Mouse (Mus musculus): ENCODE results near the gene Satb1. TPM values are rescaled to one million over a fixed set of nuclear protein-coding genes. Genes with fewer than 3 reads are reported as not detected.

The Satb1 gene
- polyA plus RNA-seq, 1 experiment = 2.7 TPM

GRCm38 (mm10) chr17:51687226-51687625 is 145.9 kb downstream of the Satb1 start:
- WGBS = 87% methylated on average over 4 of the region's 4 CpGs
- DNase-seq (ENCODE audit: low read depth, low spot score) = no peak
